Mouse (Mus musculus) 3T3-L1 (cell line): Measurements from ENCODE around the gene 1700093K21Rik.
"Not testable (repeated sequence)": the region's sequence is repeated elsewhere in the genome, so short reads cannot be mapped to it uniquely, and the experiment has no call there.

Experiments used
- DNase-seq: peaks from one replicate; pipeline ENCODE4 v3.0.0-alpha.2; 2015; ENCODE audit warnings: low read depth, low spot score

1700093K21Rik gene

GRCm38 (mm10) chr11:23520473-23521205 lies at the start of gene 1700093K21Rik:
TSS of gene 1700093K21Rik (minus strand) at chr11:23521155.
- DNase-seq = no peak

DNA sequence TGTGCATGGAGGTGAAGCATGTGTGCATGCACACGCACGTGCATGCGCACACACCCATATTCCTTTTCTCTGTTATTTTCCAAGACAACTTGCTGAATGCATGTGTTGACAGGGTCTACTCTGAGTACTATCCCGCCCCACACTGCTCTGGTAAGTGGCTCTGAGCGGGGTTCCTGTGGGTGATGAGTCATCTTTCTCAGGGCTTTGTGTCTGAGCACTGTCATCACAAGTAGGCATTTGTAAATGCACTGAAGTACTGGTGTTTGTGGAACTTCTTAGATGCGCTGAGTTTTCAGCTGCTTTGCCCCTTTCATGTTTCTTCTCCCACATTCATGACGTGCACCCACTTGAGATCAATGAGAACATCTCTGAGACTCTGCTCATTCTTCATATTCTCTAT lies 49.2 kb upstream of the 1700093K21Rik start:
- peak; percentile 72 for DNase-seq

GRCm38 (mm10) chr11:23565761-23566160 lies 44.8 kb upstream of the 1700093K21Rik start:
- peak; percentile 86 for DNase-seq

- no peak for DNase-seq
These were observed 36.2 kb upstream of the 1700093K21Rik start for GRCm38 (mm10) chr11:23557039-23557630.

GRCm38 (mm10) chr11:23537446-23537845 lies 16.5 kb upstream of the 1700093K21Rik start:
- no peak for DNase-seq

- DNase-seq = no peak
These were observed 2.0 kb downstream of the 1700093K21Rik start for GRCm38 (mm10) chr11:23518981-23519380.

GRCm38 (mm10) chr11:23515315-23515714 lies 5.6 kb downstream of the 1700093K21Rik start:
- DNase-seq = no peak

- DNase-seq = not testable (repeated sequence)
These were observed 6.2 kb downstream of the 1700093K21Rik start for GRCm38 (mm10) chr11:23514785-23515184.

DNA sequence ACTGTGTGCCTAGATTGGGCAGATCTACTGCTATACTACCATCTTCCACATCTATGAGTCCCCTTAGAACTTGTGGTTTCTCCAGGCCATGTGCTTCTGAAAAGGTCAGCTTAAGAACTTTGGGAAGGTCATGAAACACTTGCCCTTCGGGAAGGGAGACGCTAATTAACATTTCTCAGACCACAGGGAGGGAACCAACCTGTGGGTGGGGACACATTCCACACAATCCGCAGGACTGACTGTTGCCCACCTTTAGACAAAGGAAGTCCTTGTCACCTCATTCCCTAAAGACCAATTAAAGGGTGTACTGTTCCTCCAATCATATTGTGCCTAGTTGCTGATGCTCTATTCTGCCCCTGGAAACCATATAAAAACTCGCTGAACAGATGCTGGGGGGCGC lies 16.2 kb downstream of the 1700093K21Rik start:
- DNase-seq = not testable (repeated sequence)

DNA sequence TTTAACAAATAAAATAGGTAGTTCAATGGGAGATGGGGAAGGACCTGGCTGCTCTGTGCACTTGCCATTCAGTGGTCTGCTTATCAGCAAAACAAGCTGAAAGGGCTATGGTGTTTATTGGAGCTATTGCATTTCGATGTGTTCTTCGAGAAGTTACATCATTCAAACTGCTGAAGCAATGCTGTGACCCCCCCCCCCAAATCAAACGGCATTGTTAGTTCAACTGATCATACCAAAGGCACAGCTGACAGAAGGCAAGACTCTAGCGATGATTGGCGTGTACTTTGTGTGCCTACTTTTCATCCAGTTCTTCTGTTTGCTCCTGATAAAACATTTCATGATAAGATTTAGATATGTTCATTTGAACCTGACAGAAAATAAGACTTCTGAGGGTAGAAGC lies 22.3 kb downstream of the 1700093K21Rik start:
- DNase-seq = no peak

DNA sequence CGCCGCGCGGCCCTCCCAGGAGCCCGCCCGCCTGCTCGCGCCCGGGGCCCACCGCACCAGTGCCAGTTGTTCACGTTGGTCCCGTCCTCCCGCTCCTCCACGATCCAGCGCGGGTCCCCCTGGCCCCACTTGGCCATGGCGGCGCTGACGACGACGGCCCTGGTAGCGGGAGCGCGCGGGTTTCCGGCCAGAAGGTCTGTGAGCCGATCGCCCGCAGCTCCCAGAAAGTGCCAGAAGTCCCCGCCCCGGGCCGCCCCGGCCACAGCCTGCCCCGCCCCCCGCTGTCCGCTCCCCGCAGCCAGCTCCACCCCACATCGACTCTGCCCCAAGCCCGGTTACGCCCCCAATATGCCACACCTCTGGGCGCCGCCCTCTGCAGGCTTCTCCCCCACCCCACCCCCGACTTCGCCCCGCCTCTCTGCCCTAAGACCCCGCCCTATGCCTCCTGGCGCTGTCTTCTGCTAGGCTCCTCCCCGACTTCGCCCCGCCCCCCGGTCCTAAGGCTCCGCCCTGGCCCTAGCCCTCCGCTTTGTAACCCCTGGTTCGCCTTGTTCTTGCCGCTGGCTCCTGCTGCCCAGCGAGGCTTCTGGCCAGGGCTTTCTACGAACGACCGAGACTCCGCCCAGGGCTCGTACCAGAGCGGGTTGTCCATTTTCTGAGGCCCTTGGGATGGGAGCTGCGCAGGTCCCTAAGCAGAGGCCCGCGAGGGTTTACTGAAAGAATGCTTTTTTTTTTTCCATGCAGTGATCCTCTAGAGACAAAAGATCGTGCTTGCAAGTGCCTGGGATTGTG lies 23.0 kb downstream of the 1700093K21Rik start, which contains the start of gene Ahsa2:
Ahsa2 (minus strand) TSS at position 313 of the 792 bp plus-strand sequence.
- peak; percentile 94 for DNase-seq

GRCm38 (mm10) chr11:23497335-23497717 lies 23.6 kb downstream of the 1700093K21Rik start:
- peak; percentile 79 for DNase-seq

- DNase-seq = no peak
These were observed 24.3 kb downstream of the 1700093K21Rik start for GRCm38 (mm10) chr11:23496661-23497060.

GRCm38 (mm10) chr11:23495231-23495630 lies 25.7 kb downstream of the 1700093K21Rik start:
- no peak for DNase-seq

GRCm38 (mm10) chr11:23492048-23492790 lies 28.7 kb downstream of the 1700093K21Rik start:
- no peak for DNase-seq

DNA sequence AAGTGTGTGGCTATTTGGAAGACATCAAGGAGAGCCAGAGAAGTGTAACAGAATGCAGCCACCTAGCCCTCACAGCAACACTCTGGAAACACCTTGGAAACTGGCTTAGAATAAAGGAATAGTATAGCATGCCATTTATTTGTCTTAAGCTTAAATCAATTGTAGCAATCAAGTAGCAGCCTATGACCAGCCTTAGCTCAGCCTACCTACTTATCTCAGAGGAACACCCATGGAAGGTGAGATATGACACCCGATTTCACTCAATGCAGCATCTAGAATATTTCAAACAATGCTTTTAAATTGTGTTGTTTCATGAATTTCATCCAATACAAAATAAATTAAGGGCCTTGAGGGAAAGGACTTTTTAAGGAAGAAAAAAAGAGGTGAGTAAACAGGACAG lies 31.0 kb downstream of the 1700093K21Rik start:
- no peak for DNase-seq
